Mouse (Mus musculus) c-Kit-negative CD71-positive TER-119-positive erythroid progenitor cells, embryonic 14.5 days (primary cell): ENCODE results near the gene Trim67.

Source experiments
- DNase-seq: peaks from one replicate; pipeline ENCODE4 v3.0.0-alpha.2; 2013; ENCODE audit warnings: low read depth, low spot score

Trim67 gene

GRCm38 (mm10) chr8:124794486-124794780 is 1.5 kb downstream of the Trim67 start:
- no peak for DNase-seq

GRCm38 (mm10) chr8:124795781-124796488 is 3.0 kb downstream of the Trim67 start:
- no peak for DNase-seq

- DNase-seq, result no peak
These were observed 7.7 kb downstream of the Trim67 start for GRCm38 (mm10) chr8:124800542-124800941.

- DNase-seq, result no peak
These were observed 11.2 kb downstream of the Trim67 start for GRCm38 (mm10) chr8:124803824-124804702.

- no peak for DNase-seq
These were observed 13.1 kb downstream of the Trim67 start for GRCm38 (mm10) chr8:124805990-124806389.

GRCm38 (mm10) chr8:124809419-124809818 is 16.5 kb downstream of the Trim67 start:
- no peak for DNase-seq

- DNase-seq, result no peak
These were observed 17.2 kb downstream of the Trim67 start for GRCm38 (mm10) chr8:124810056-124810610.

GRCm38 (mm10) chr8:124810689-124811394 is 17.9 kb downstream of the Trim67 start:
- no peak for DNase-seq

GRCm38 (mm10) chr8:124813326-124813725 is 20.4 kb downstream of the Trim67 start:
- DNase-seq, result no peak

- no peak for DNase-seq
These were observed 23.0 kb downstream of the Trim67 start for GRCm38 (mm10) chr8:124815870-124816269.

GRCm38 (mm10) chr8:124816866-124817265 is 24.0 kb downstream of the Trim67 start:
- no peak for DNase-seq

GRCm38 (mm10) chr8:124817361-124817760 is 24.5 kb downstream of the Trim67 start:
- DNase-seq, result no peak

- DNase-seq, result no peak
These were observed 26.8 kb downstream of the Trim67 start for GRCm38 (mm10) chr8:124819612-124820115.

GRCm38 (mm10) chr8:124820125-124820524 is 27.2 kb downstream of the Trim67 start:
- DNase-seq, result no peak

GRCm38 (mm10) chr8:124823497-124823896 is 30.6 kb downstream of the Trim67 start:
- no peak for DNase-seq

GRCm38 (mm10) chr8:124826658-124827057 is 33.8 kb downstream of the Trim67 start:
- DNase-seq, result no peak

GRCm38 (mm10) chr8:124827387-124827786 is 34.5 kb downstream of the Trim67 start:
- peak; percentile 28 for DNase-seq

GRCm38 (mm10) chr8:124828561-124829240 is 35.8 kb downstream of the Trim67 start:
- no peak for DNase-seq

- DNase-seq, result no peak
These were observed 37.2 kb downstream of the Trim67 start for GRCm38 (mm10) chr8:124830050-124830449.

GRCm38 (mm10) chr8:124831531-124831930 is 38.6 kb downstream of the Trim67 start:
- DNase-seq, result no peak

GRCm38 (mm10) chr8:124831941-124832340 is 39.0 kb downstream of the Trim67 start:
- DNase-seq, result no peak
